Mouse (Mus musculus) spleen, adult 2 months (tissue): ENCODE data around the gene Axin1. TPM values are rescaled to one million over a fixed set of nuclear protein-coding genes. Genes with fewer than 3 reads are reported as not detected.

Experiments
- DNase-seq, 2 experiments: peaks; one replicate each; pipeline versions ENCODE4 v3.0.0 to v3.0.0-alpha.2; 2012 to 2021; ENCODE audit warnings: low spot score in 2 of 2, low read depth in 1 of 2
- H3K27ac ChIP-seq: fragments of 200-500 bp; 2 replicates; pipeline ENCODE4 v1.5.1; 2012; ENCODE audit warnings: low read length, inconsistent platforms; ENCODE audit not compliant: insufficient read depth
- H3K27me3 ChIP-seq: fragments of 200-500 bp; 2 replicates; pipeline ENCODE4 v1.6.1; 2012; ENCODE audit warnings: mild to moderate bottlenecking, moderate library complexity, low read length, inconsistent platforms; ENCODE audit not compliant: control insufficient read depth, insufficient read depth
- H3K36me3 ChIP-seq: fragments of 200-500 bp; 2 replicates; pipeline ENCODE4 v1.6.1; 2012; ENCODE audit warnings: mild to moderate bottlenecking, low read length, inconsistent platforms; ENCODE audit not compliant: control insufficient read depth, insufficient read depth
- H3K4me1 ChIP-seq: fragments of 200-500 bp; 2 replicates; pipeline ENCODE4 v1.6.1; 2011; ENCODE audit warnings: inconsistent platforms; ENCODE audit not compliant: control insufficient read depth, insufficient read depth, insufficient read length
- H3K4me3 ChIP-seq: fragments of 200-500 bp; 2 replicates; pipeline ENCODE4 v1.5.1; 2011; ENCODE audit warnings: mild to moderate bottlenecking, inconsistent platforms; ENCODE audit not compliant: insufficient read depth, insufficient read length; ENCODE audit errors: extremely low read depth
- CTCF ChIP-seq: fragments of 200-500 bp; IDR thresholded peaks from 2 replicates; pipeline ENCODE4 v1.5.1; 2011; ENCODE audit warnings: mild to moderate bottlenecking, inconsistent platforms; ENCODE audit not compliant: insufficient read depth, insufficient read length, insufficient replicate concordance; ENCODE audit errors: extremely low read depth
- POLR2A ChIP-seq: fragments of 200-500 bp; IDR thresholded peaks from 2 replicates; pipeline ENCODE4 v1.6.1; 2011; ENCODE audit warnings: low read depth, low read length, inconsistent platforms
- WGBS: fragments of 180-500 bp; shearing (Covaris S2); methylation state at CpG from one replicate; pipeline ENCODE4 v1.1.7; 2018; 5-methylcytosine and 5-hydroxymethylcytosine counted together
- polyA plus RNA-seq: library from polyadenylated mRNA; depleted of rRNA; stranded (reverse); fragments of >200 nt; gene quantifications from 2 replicates; pipeline ENCODE4 v1.2.3, GENCODE M21; 2012

Gene Axin1
- polyA plus RNA-seq, 1 experiment, result 18.6 TPM

DNA sequence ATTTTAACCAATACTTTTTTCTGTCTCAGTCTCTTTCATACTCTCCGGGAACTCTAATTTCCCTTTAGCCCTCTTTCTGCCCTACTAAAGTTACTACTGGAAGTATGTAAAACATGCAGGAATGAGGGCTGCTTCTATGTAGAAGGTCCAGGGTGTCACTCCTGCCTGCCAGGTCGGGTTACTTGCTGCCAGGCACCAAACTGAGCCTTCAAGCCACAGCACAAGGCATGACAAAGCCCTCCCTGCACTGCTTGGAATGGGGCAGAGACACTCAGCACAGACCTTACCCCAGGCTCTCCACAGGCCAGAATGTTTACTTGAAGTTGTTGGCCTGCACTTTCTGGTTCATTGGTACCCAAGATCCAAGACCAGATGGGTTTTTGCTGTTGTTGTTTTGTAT, 38.3 kb upstream of the Axin1 start:
- Histone ChIP-seq H3K4me1 (no peaks in the 10 kb centered on the region; the same call in 1 of the 2 replicates), H3K27me3 (no peaks in the 10 kb centered on the region), H3K27ac (no peak overlapping the region), H3K4me3 (no peak overlapping the region), H3K36me3 (no peaks in the 10 kb centered on the region)
- WGBS, result 60% methylated on average over 2 of the region's 2 CpGs
- TF ChIP-seq CTCF, result no peak
- TF ChIP-seq POLR2A, result no peak
- no peak for DNase-seq

DNA sequence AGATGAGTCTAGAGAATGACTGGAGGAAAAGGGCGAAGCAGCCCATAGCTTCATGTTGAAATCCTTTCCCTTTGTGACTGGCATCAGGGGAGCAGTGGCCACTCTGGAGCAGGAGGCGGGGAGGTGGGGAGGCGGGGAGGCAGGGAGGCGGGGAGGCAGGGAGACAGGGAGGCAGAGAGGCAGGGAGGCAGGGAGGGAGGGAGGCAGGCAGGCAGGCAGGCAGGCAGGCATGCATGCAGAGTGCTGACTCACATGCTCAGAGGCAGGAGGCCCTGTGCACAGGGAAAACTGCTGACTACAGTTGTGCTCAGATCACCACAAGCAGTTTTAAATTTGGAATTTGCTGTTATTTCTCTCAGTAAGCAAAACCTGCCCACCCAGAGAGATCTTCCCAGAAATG, 37.0 kb upstream of the Axin1 start:
- WGBS, result 89% methylated on average over 4 of the region's 4 CpGs
- no peak for TF ChIP-seq CTCF
- Histone ChIP-seq H3K4me1 (no peaks in the 10 kb centered on the region), H3K27ac (no peak overlapping the region), H3K27me3 (no peaks in the 10 kb centered on the region), H3K36me3 (no peaks in the 10 kb centered on the region), H3K4me3 (no peak overlapping the region)
- DNase-seq, result no peak

DNA sequence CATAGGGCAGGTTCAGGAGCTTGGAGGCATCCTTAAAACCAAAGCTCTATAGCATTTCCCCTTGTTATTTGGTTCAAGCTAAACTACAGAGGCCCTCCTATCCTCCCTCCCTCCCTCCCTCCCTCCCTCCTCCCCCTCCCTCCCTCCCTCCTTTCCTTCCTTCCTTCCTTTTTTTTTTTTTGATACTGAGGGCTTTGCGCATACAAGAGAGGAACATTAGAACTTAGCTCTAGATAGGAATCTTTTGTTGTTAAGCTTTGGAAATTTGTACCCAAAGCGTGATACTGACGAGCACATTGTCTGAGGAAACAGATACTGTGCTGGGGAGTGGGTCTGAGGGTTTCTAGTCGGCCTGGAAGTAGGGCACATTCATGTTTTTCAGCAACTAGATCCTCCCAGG, 32.9 kb upstream of the Axin1 start:
- H3K4me3 ChIP-seq, result no peak overlapping the region
- H3K27ac ChIP-seq, result no peak overlapping the region
- no peak for DNase-seq
- TF ChIP-seq CTCF, result no peak
- no peak for TF ChIP-seq POLR2A
- H3K27me3 ChIP-seq, result no peaks in the 10 kb centered on the region
- no peaks in the 10 kb centered on the region for H3K4me1 ChIP-seq
- no peaks in the 10 kb centered on the region for H3K36me3 ChIP-seq
- 30% methylated on average over 4 of the region's 4 CpGs for WGBS

DNA sequence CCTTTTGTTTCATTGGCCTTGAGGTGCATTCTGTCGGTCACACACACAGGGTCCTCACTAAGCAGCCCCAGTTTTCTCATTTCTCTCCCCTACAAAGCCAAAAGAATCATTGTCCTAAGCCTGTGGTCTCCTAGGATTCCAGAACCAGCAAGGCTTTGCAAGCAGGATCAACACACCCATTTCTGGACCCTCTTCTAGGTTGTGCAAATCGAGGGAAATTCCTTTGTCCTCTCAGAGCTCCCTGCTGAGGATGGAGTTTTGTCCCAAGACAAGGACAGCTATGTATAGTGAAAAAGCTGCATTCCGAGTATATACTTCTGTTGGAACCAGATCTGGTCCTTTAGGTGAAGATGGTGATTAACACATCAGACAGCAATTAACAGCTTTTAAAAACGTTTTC, 28.3 kb upstream of the Axin1 start:
- Histone ChIP-seq H3K36me3 (no peaks in the 10 kb centered on the region), H3K27me3 (no peaks in the 10 kb centered on the region), H3K4me3 (no peak overlapping the region), H3K27ac (no peak overlapping the region), H3K4me1 (no peaks in the 10 kb centered on the region; the same call in 1 of the 2 replicates)
- WGBS, result 66% methylated on average over 4 of the region's 4 CpGs
- no peak for DNase-seq
- TF ChIP-seq POLR2A (no peak), CTCF (no peak)

DNA sequence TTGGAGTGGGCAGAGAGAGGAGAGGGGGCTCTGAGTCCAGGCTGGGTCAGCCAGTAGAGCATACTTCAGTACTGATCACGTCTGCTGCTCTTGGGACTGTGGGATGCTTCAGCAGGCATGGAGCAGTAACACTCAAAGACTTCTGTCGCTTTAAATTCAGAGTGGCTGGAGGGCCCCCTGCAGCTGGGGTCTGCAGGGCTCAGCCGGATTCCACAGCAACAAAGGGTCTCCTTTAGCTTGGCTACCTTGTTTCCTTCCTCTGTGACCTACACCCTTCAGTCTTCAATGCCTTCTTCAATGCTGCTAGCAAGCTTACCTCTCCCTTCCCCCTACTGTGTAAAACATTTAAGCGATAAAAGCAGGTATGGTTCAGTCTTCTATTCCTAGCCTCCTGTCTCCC, 27.5 kb upstream of the Axin1 start:
- no peak for DNase-seq
- H3K36me3 ChIP-seq, result no peaks in the 10 kb centered on the region
- H3K4me3 ChIP-seq, result no peak overlapping the region
- no peaks in the 10 kb centered on the region for H3K27me3 ChIP-seq
- no peak overlapping the region for H3K27ac ChIP-seq
- no peak for TF ChIP-seq CTCF
- no peak for TF ChIP-seq POLR2A
- H3K4me1 ChIP-seq, result no peaks in the 10 kb centered on the region; the same call in 1 of the 2 replicates
- WGBS, result 72% methylated on average over 4 of the region's 4 CpGs

DNA sequence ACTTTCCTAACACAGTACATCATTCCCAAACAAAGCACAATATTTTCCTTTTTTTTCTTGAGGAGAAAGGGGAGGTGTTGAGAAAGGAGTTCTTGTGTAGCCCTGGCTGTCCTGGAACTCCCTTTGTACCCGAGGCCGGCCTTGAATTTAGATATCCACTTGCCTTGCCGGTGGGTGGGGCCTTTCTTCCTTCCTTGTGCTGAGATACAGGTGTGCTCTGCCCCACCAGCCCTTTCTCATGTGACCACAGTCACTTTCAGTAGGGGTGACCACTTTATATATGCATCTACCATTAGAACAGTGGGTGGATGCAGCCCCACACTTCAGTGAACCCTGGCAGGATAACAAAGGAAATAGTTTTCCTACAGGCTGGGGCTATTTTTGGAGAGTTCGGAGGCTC, 26.8 kb upstream of the Axin1 start:
- 74% methylated on average over 4 of the region's 4 CpGs for WGBS
- no peak for DNase-seq
- H3K36me3 ChIP-seq, result no peaks in the 10 kb centered on the region
- TF ChIP-seq CTCF, result no peak
- no peak for TF ChIP-seq POLR2A
- no peak overlapping the region for H3K27ac ChIP-seq
- no peaks in the 10 kb centered on the region for H3K27me3 ChIP-seq
- no peak overlapping the region for H3K4me3 ChIP-seq
- no peaks in the 10 kb centered on the region; the same call in 1 of the 2 replicates for H3K4me1 ChIP-seq

DNA sequence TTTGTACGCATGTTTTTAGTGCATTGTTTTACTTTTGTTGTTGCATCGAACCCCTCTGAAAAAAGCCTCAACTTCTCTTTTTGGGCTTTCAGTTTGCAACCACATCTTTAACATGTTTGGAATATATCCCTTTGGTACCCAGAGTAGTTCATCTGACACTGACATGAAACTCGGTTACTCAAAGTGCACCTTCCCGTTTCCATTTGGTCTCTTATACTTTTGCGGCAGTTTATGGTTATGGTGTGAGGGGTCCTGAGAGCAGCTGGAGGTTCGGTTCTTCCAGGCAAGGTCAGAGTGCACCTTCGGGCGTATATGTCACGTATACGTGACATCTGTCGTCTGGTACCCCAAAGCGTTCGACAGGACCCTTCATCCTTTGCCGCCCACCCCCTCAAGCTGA, 25.7 kb upstream of the Axin1 start:
- Histone ChIP-seq H3K36me3 (no peaks in the 10 kb centered on the region), H3K27me3 (no peaks in the 10 kb centered on the region), H3K4me1 (no peaks in the 10 kb centered on the region; the same call in 1 of the 2 replicates), H3K27ac (peak overlapping the region; percentile 6; the same call in 1 of the 2 replicates), H3K4me3 (peak overlapping the region; percentile 65; the same call in 1 of the 2 replicates)
- no peak for DNase-seq
- no peak for TF ChIP-seq POLR2A
- WGBS, result 14% methylated on average over 14 of the region's 14 CpGs
